Mouse (Mus musculus) kidney, postnatal 0 days (tissue): ENCODE data around the gene Pou6f1. TPM values are rescaled to one million over a fixed set of nuclear protein-coding genes. Genes with fewer than 3 reads are reported as not detected.
"Not testable (repeated sequence)": the region's sequence is repeated elsewhere in the genome, so short reads cannot be mapped to it uniquely, and the experiment has no call there.

Source experiments
- ATAC-seq: fragments of 200-750 bp; cut with Nextera tagmentation; replicated peaks from 2 replicates; pipeline ENCODE4 v1.8.0; 2017; ENCODE audit warnings: low read depth, moderate number of reproducible peaks, moderate TSS enrichment, moderate library complexity; ENCODE audit not compliant: low FRiP score
- DNase-seq: peaks from one replicate; pipeline ENCODE4 v3.0.0-alpha.2; 2016; ENCODE audit warnings: low spot score
- H3K27ac ChIP-seq: fragments of 300-500 bp; sonication (generic); 2 replicates; pipeline ENCODE4 v1.5.1; 2014; ENCODE audit warnings: mild to moderate bottlenecking
- H3K27me3 ChIP-seq: fragments of 300-500 bp; sonication (generic); 2 replicates; pipeline ENCODE4 v1.6.1; 2014; ENCODE audit warnings: low read length, mixed read lengths; ENCODE audit not compliant: insufficient read depth
- H3K36me3 ChIP-seq: fragments of 300-500 bp; sonication (generic); 2 replicates; pipeline ENCODE4 v1.6.1; 2014; ENCODE audit warnings: low read length, mixed read lengths; ENCODE audit not compliant: insufficient read depth
- H3K4me1 ChIP-seq: fragments of 300-500 bp; sonication (generic); replicated peaks from 2 replicates; pipeline ENCODE4 v1.6.1; 2014; ENCODE audit warnings: antibody characterized with exemption, low read length, mixed read lengths; ENCODE audit not compliant: insufficient read depth
- H3K4me2 ChIP-seq: fragments of 300-500 bp; sonication (generic); 2 replicates; pipeline ENCODE4 v1.6.1; 2014; ENCODE audit warnings: mild to moderate bottlenecking, low read length, moderate library complexity, mixed read lengths
- H3K4me3 ChIP-seq: fragments of 300-500 bp; sonication (generic); replicated peaks from 2 replicates; pipeline ENCODE4 v1.5.1; 2014; ENCODE audit warnings: low read depth, low read length
- H3K9ac ChIP-seq: fragments of 300-500 bp; sonication (generic); 2 replicates; pipeline ENCODE4 v1.6.1; 2014; ENCODE audit warnings: low read depth, low read length
- H3K9me3 ChIP-seq: fragments of 300-500 bp; sonication (generic); replicated peaks from 2 replicates; pipeline ENCODE4 v1.6.1; 2016; ENCODE audit warnings: low read length, inconsistent platforms, mixed read lengths
- CTCF ChIP-seq: IDR thresholded peaks from 2 replicates; pipeline ENCODE4 v1.5.1; 2016; ENCODE audit warnings: antibody characterized with exemption, low read depth, mild to moderate bottlenecking, moderate library complexity
- WGBS: fragments of 180-500 bp; shearing (Covaris S2); extraction: QIAGEN DNeasy Blood & Tissue Kit; methylation state at CpG from one replicate; pipeline ENCODE4 v1.1.7; 2014; 5-methylcytosine and 5-hydroxymethylcytosine counted together
- microRNA-seq: library from miRNA; unstranded; fragments of <30 nt; microRNA quantifications from one replicate; pipeline ENCODE4, GENCODE M21; 2016
- polyA plus RNA-seq: library from polyadenylated mRNA; unstranded; fragments of >200 nt; fragmentation: Nextera tagmentation; extraction: Ambion mirVana; gene quantifications from 2 replicates; pipeline ENCODE4 v1.2.1, GENCODE M21; 2015

Gene Pou6f1
- polyA plus RNA-seq, 1 experiment from 2014 or later, result 9.7 TPM

GRCm38 (mm10) chr15:100541426-100541825 lies 58.4 kb downstream of the Pou6f1 start:
- no peaks in the 10 kb centered on the region for H3K27me3 ChIP-seq
- WGBS, result 95% methylated on average over 4 of the region's 4 CpGs
- H3K9me3 ChIP-seq, result no peaks in the 10 kb centered on the region
- peaks cover 11% of the 10 kb centered on the region; the same call in 1 of the 2 replicates for H3K36me3 ChIP-seq
- H3K4me3 ChIP-seq, result no peak overlapping the region
- TF ChIP-seq CTCF, result no peak
- no peak overlapping the region for H3K9ac ChIP-seq
- no peak for DNase-seq
- no peak for ATAC-seq
- H3K4me2 ChIP-seq, result no peak overlapping the region
- H3K4me1 ChIP-seq, result no peaks in the 10 kb centered on the region
- no peak overlapping the region for H3K27ac ChIP-seq

DNA sequence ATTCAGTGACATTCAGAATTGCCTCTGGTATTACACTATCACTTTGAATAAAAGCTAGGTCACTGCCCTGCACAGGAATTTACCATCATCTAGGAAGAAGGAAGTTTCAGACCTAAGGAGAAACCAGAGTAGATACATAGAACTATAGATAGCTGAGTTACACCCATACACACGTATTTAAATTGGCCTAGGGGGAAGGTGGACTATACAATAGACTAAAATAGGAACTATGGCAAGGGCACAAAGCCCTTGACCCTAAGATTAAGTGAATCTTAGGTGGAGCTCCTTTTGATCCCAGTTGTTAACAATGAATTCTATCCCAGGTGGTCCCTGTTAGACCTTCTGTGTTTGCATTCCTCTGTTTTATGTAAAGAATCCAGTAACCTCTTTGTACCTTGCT lies 58.8 kb downstream of the Pou6f1 start:
- H3K9ac ChIP-seq, DNase-seq, H3K27me3 ChIP-seq, ATAC-seq, H3K4me2 ChIP-seq, H3K4me1 ChIP-seq, H3K9me3 ChIP-seq, H3K4me3 ChIP-seq, H3K27ac ChIP-seq: not testable (repeated sequence)
- H3K36me3 ChIP-seq, result peaks cover 11% of the 10 kb centered on the region; the same call in 1 of the 2 replicates
- WGBS, result 82% methylated on average over 1 of the region's 1 CpGs

DNA sequence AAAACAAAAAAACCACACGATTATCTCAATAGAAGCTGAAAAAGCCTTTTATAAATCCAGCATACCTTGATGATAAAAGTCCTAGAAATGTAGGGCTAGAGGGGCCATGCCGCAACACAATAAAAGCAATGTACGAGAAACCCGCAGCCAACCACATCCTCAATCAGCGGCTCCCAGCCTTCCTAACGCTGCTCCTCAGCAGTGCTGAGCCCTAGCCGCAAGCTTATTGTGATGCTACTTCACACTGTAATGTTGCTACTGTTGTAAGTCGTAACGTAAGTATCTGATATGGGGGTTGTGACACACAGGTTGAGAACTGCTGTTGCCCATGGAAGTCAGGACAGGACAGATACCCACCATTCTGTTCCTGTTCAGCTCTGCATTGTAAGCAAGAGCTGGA lies 60.4 kb downstream of the Pou6f1 start:
- TF ChIP-seq CTCF, result no peak

GRCm38 (mm10) chr15:100537913-100538312 lies 61.9 kb downstream of the Pou6f1 start:
- Histone ChIP-seq H3K4me3 (no peak overlapping the region), H3K27me3 (no peaks in the 10 kb centered on the region), H3K4me2 (no peak overlapping the region), H3K9me3 (no peaks in the 10 kb centered on the region), H3K27ac (no peak overlapping the region), H3K9ac (no peak overlapping the region), H3K4me1 (no peaks in the 10 kb centered on the region), H3K36me3 (peaks cover 11% of the 10 kb centered on the region; the same call in 1 of the 2 replicates)
- 89% methylated on average over 6 of the region's 6 CpGs for WGBS
- TF ChIP-seq CTCF, result peak; percentile 62
- ATAC-seq, result no peak
- peak; percentile 76 for DNase-seq

More for the DNA sequence above, 60.4 kb downstream of the Pou6f1 start:
- no peak overlapping the region for H3K4me2 ChIP-seq
- DNase-seq (no peak), ATAC-seq (no peak)
- H3K27ac ChIP-seq, result no peak overlapping the region
- no peak overlapping the region for H3K4me3 ChIP-seq
- H3K9me3 ChIP-seq, result no peaks in the 10 kb centered on the region
- WGBS, result 95% methylated on average over 9 of the region's 9 CpGs
- H3K4me1 ChIP-seq, result no peaks in the 10 kb centered on the region
- peaks cover 11% of the 10 kb centered on the region; the same call in 1 of the 2 replicates for H3K36me3 ChIP-seq
- H3K9ac ChIP-seq, result no peak overlapping the region
- H3K27me3 ChIP-seq, result no peaks in the 10 kb centered on the region

GRCm38 (mm10) chr15:100527900-100528299 lies 71.9 kb downstream of the Pou6f1 start:
- no peaks in the 10 kb centered on the region for H3K4me1 ChIP-seq
- H3K36me3 ChIP-seq, result 0 out of 2 replicates have a peak, but pooled peaks cover 4% of the 10 kb centered on the region
- WGBS, result 53% methylated on average over 5 of the region's 5 CpGs
- no peak overlapping the region for H3K4me3 ChIP-seq
- no peaks in the 10 kb centered on the region for H3K27me3 ChIP-seq
- no peaks in the 10 kb centered on the region for H3K9me3 ChIP-seq
- DNase-seq (peak; percentile 8), ATAC-seq (no peak)
- H3K9ac ChIP-seq, result no peak overlapping the region
- H3K4me2 ChIP-seq, result no peak overlapping the region
- H3K27ac ChIP-seq, result no peak overlapping the region
- TF ChIP-seq CTCF, result no peak

DNA sequence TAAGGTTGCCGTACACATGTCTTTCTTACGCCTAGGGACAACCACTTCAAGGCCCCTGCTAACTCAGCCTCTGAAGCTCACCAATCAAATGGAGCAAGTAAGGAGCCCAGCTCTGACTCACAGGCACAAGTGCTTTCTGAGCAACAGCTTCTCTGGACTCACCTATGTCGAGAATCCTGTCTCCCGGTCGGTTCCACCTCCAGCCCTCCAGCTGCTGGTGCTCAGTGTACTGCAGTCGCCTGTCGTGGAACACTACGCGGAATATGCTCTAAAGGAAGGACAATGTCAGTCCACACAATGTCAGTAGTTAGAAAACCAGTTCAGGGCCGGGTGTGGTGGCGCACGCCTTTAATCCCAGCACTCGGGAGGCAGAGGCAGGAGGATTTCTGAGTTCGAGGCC lies 74.4 kb downstream of the Pou6f1 start:
- H3K36me3 ChIP-seq, result peaks cover 11% of the 10 kb centered on the region; the same call in 1 of the 2 replicates
- no peak overlapping the region for H3K4me2 ChIP-seq
- TF ChIP-seq CTCF, result no peak
- H3K9ac ChIP-seq, result no peak overlapping the region
- DNase-seq, result no peak
- no peak overlapping the region for H3K4me3 ChIP-seq
- H3K27ac ChIP-seq, result no peak overlapping the region
- 90% methylated on average over 14 of the region's 14 CpGs for WGBS
- H3K9me3 ChIP-seq, result no peaks in the 10 kb centered on the region
- ATAC-seq, result no peak
- no peaks in the 10 kb centered on the region for H3K27me3 ChIP-seq
- H3K4me1 ChIP-seq, result no peaks in the 10 kb centered on the region

Small RNAs within 50 kb of the gene (microRNA-seq; reads per million reads assigned to microRNA genes)
- not detected for gene Mir6961

Other genes with a start within 250 kb of the Pou6f1 start
- gene Methig1, start 246.8 kb downstream of the Pou6f1 start, polyA plus RNA-seq, result 1.9 and 2.0 TPM in 2 replicates
- gene Mettl7a2, start 246.8 kb downstream of the Pou6f1 start, polyA plus RNA-seq, result 1.8 and 2.8 TPM in 2 replicates
- gene Higd1c, start 235.4 kb downstream of the Pou6f1 start, polyA plus RNA-seq, result 0.69 TPM in 1 of 2 replicates, not detected in the other
- 1.3 and 1.5 TPM in 2 replicates for gene Gm5475, start 177.8 kb downstream of the Pou6f1 start, polyA plus RNA-seq
- 28.1 and 33.2 TPM in 2 replicates for gene Slc11a2, start 174.9 kb downstream of the Pou6f1 start, polyA plus RNA-seq
- 21.3 and 22.4 TPM in 2 replicates for gene Letmd1, start 131.0 kb downstream of the Pou6f1 start, polyA plus RNA-seq
- gene Csrnp2, start 104.5 kb downstream of the Pou6f1 start, polyA plus RNA-seq, result 10.4 and 10.9 TPM in 2 replicates
- gene Tfcp2, start 48.0 kb downstream of the Pou6f1 start, polyA plus RNA-seq, result 28.6 and 29.1 TPM in 2 replicates
- 327 and 349 TPM in 2 replicates for gene Dazap2, start 15.4 kb upstream of the Pou6f1 start, polyA plus RNA-seq
- gene Smagp, start 37.0 kb upstream of the Pou6f1 start, polyA plus RNA-seq, result 83.7 and 92.0 TPM in 2 replicates
- gene Bin2, start 69.6 kb upstream of the Pou6f1 start, polyA plus RNA-seq, result 0.93 and 0.97 TPM in 2 replicates
- 50.5 and 58.6 TPM in 2 replicates for gene Cela1, start 87.9 kb upstream of the Pou6f1 start, polyA plus RNA-seq
- 1.2 and 1.3 TPM in 2 replicates for gene Galnt6, start 129.4 kb upstream of the Pou6f1 start, polyA plus RNA-seq
- 7.5 and 9.5 TPM in 2 replicates for gene Slc4a8, start 161.8 kb upstream of the Pou6f1 start, polyA plus RNA-seq